Mouse (Mus musculus) fat pad, adult 2 months (tissue): Measurements from ENCODE around the gene Ncoa3.

Source experiments
- DNase-seq: peaks from one replicate; pipeline ENCODE4 v3.0.0-alpha.2; 2011; ENCODE audit warnings: low read depth, low spot score; ENCODE audit errors: extremely low read depth

Gene Ncoa3

GRCm38 (mm10) chr2:166031120-166031929, 38.9 kb downstream of the Ncoa3 start:
- peak; percentile 37 for DNase-seq

GRCm38 (mm10) chr2:166032628-166033027, 40.2 kb downstream of the Ncoa3 start:
- no peak for DNase-seq

- no peak for DNase-seq
Measured at GRCm38 (mm10) chr2:166034967-166035490, 42.6 kb downstream of the Ncoa3 start.

- peak; percentile 54 for DNase-seq
Measured at GRCm38 (mm10) chr2:166035725-166036124, 43.3 kb downstream of the Ncoa3 start.

GRCm38 (mm10) chr2:166039681-166040080, 47.2 kb downstream of the Ncoa3 start:
- no peak for DNase-seq

- no peak for DNase-seq
Measured at GRCm38 (mm10) chr2:166042542-166042941, 50.1 kb downstream of the Ncoa3 start.

GRCm38 (mm10) chr2:166045006-166045405, 52.6 kb downstream of the Ncoa3 start:
- DNase-seq, result no peak

- DNase-seq, result no peak
Measured at GRCm38 (mm10) chr2:166045549-166046501, 53.4 kb downstream of the Ncoa3 start.

GRCm38 (mm10) chr2:166047931-166048330, 55.5 kb downstream of the Ncoa3 start:
- DNase-seq, result peak; percentile 85

- DNase-seq, result no peak
Measured at GRCm38 (mm10) chr2:166048852-166049251, 56.4 kb downstream of the Ncoa3 start.

- no peak for DNase-seq
Measured at GRCm38 (mm10) chr2:166051421-166051820, 59.0 kb downstream of the Ncoa3 start.

- no peak for DNase-seq
Measured at GRCm38 (mm10) chr2:166051966-166052365, 59.5 kb downstream of the Ncoa3 start.

GRCm38 (mm10) chr2:166054002-166054539, 61.6 kb downstream of the Ncoa3 start:
- DNase-seq, result no peak

- no peak for DNase-seq
Measured at GRCm38 (mm10) chr2:166059684-166060423, 67.4 kb downstream of the Ncoa3 start.

GRCm38 (mm10) chr2:166062008-166062407, 69.6 kb downstream of the Ncoa3 start:
- no peak for DNase-seq

- no peak for DNase-seq
Measured at GRCm38 (mm10) chr2:166062431-166062830, 70.0 kb downstream of the Ncoa3 start.

- DNase-seq, result no peak
Measured at GRCm38 (mm10) chr2:166066434-166066833, 74.0 kb downstream of the Ncoa3 start.

GRCm38 (mm10) chr2:166068261-166068660, 75.8 kb downstream of the Ncoa3 start:
- no peak for DNase-seq

GRCm38 (mm10) chr2:166069164-166069563, 76.7 kb downstream of the Ncoa3 start:
- DNase-seq, result no peak

GRCm38 (mm10) chr2:166069738-166070137, 77.3 kb downstream of the Ncoa3 start:
- DNase-seq, result no peak
